Mouse (Mus musculus): ENCODE measurements around the gene Prim1. TPM values are rescaled to one million over a fixed set of nuclear protein-coding genes. Genes with fewer than 3 reads are reported as not detected.

Gene Prim1
- polyA plus RNA-seq (2014; fragmentation: Illumina TruSeq; extraction: RNeasy Lipid Tissue Mini Kit (QIAGEN cat#74804); ENCODE audit: low read depth, low replicate concordance): 22.8 TPM

DNA sequence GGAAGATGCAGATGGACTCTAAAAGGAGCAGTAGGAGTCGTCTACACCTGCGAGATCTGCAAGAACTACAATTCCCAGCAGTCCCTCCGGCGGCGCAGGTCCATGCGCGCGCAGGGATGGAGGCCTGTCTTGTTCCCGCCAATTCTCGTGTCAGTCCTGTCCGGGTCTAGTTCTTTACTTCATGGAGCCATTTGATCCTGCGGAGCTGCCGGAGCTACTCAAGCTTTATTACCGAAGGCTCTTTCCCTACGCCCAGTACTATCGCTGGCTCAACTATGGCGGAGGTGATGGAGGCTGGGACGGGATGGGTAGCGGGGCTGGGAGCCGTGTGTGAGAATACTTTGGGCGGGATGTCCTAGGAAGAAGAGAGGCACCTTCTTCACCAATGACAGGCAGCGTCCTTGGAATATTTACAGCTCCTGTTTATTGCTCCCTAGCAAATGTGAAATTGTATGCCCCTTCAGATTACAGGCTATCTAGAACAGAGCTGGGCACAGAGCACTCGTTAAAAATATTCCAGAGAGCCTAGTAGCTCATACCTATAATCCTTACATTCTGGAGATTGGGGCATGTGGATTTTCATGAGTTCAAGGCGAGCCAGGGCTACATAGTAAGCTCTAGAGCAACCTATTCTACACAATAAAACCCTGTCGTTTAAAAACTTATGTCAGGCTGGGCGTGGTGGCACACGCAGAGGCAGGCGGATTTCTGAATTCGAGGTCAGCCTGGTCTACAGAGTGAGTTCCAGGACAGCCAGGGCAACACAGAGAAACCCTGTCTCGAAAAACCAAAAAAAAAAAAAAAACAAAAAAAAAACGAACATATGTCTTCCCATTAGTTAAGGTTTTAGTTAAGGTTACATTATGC lies at the start of gene Prim1:
Prim1 (plus strand) TSS at position 101 of the 867 bp plus-strand sequence.

DNA sequence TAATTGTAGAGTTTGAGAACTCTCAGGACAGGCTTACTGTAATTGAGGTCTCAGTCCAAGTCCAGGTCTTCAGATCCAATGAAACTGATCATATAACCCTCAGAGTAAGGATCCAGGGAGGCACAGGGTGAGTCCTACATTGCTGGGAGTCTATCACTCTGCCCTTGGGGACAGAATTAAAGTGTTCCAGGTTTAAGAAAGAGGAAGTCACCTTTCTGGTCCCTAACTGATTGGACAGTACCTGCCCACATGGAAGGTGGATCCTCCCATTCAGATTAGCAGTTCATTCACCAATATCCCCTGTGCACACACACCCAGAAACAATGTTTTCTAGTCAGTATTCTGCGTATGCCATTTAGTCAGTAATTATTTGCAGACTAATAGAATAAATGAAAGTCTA lies 7.5 kb upstream of the Prim1 start, which contains the start of gene Hsd17b6:
Hsd17b6 (minus strand) TSS at position 166 of the 400 bp plus-strand sequence.

DNA sequence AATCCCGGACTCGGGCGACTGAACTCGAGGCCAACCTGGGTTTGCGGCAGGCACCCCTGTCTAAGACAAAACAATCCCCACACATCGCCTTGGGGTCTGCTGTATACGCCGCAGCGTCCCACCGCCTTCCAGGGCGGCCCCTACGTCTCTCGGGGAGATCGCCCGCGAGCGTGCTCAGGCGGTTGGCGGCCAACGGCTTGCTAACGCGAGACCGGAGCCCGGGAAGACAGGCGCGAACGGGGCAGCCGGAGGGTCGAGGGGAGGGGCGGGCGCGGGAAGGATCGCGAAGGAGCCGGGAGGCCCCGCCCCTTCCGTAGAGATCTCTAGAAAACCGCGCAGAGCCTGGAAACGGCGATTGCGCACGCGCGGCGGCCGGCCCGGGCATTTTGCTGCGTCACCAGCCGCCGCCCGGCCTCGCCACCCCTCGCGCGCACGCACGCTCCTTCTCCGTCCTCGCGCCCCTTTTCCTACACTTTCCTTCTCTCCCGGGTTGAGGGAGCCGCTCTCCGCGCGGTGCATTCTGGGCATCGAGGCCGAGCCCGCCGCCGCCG lies 43.7 kb downstream of the Prim1 start, which contains the start of gene Ptges3:
Ptges3 (plus strand) TSS at position 354 of the 551 bp plus-strand sequence.

Other genes starting within 250 kb of the Prim1 start
- 3.0 TPM for gene Rdh9, start 238.8 kb upstream of the Prim1 start, polyA plus RNA-seq (2014; fragmentation: Illumina TruSeq; extraction: RNeasy Lipid Tissue Mini Kit (QIAGEN cat#74804); ENCODE audit: low read depth, low replicate concordance)
- gene Rdh16, start 214.0 kb upstream of the Prim1 start, polyA plus RNA-seq (2014; fragmentation: Illumina TruSeq; extraction: RNeasy Lipid Tissue Mini Kit (QIAGEN cat#74804); ENCODE audit: low read depth, low replicate concordance): 190 TPM
- 2.4 TPM for gene Rdh19, start 165.2 kb upstream of the Prim1 start, polyA plus RNA-seq (2014; fragmentation: Illumina TruSeq; extraction: RNeasy Lipid Tissue Mini Kit (QIAGEN cat#74804); ENCODE audit: low read depth, low replicate concordance)
- gene Rdh16f2, start 148.7 kb upstream of the Prim1 start, polyA plus RNA-seq (2014; fragmentation: Illumina TruSeq; extraction: RNeasy Lipid Tissue Mini Kit (QIAGEN cat#74804); ENCODE audit: low read depth, low replicate concordance): 144 TPM
- gene Rdh7, start 126.4 kb upstream of the Prim1 start, polyA plus RNA-seq (2014; fragmentation: Illumina TruSeq; extraction: RNeasy Lipid Tissue Mini Kit (QIAGEN cat#74804); ENCODE audit: low read depth, low replicate concordance): not detected
- 0.16 TPM for gene Sdr9c7, start 116.7 kb upstream of the Prim1 start, polyA plus RNA-seq (2014; fragmentation: Illumina TruSeq; extraction: RNeasy Lipid Tissue Mini Kit (QIAGEN cat#74804); ENCODE audit: low read depth, low replicate concordance)
- gene Hsd17b6, start 7.6 kb upstream of the Prim1 start, polyA plus RNA-seq (2014; fragmentation: Illumina TruSeq; extraction: RNeasy Lipid Tissue Mini Kit (QIAGEN cat#74804); ENCODE audit: low read depth, low replicate concordance): not detected
- 1,133 TPM for gene Naca, start 20.4 kb downstream of the Prim1 start, polyA plus RNA-seq (2014; fragmentation: Illumina TruSeq; extraction: RNeasy Lipid Tissue Mini Kit (QIAGEN cat#74804); ENCODE audit: low read depth, low replicate concordance)
- 395 TPM for gene Ptges3, start 43.8 kb downstream of the Prim1 start, polyA plus RNA-seq (2014; fragmentation: Illumina TruSeq; extraction: RNeasy Lipid Tissue Mini Kit (QIAGEN cat#74804); ENCODE audit: low read depth, low replicate concordance)
- 1,708 TPM for gene Atp5b, start 68.1 kb downstream of the Prim1 start, polyA plus RNA-seq (2014; fragmentation: Illumina TruSeq; extraction: RNeasy Lipid Tissue Mini Kit (QIAGEN cat#74804); ENCODE audit: low read depth, low replicate concordance)
- gene Baz2a, start 76.4 kb downstream of the Prim1 start, polyA plus RNA-seq (2014; fragmentation: Illumina TruSeq; extraction: RNeasy Lipid Tissue Mini Kit (QIAGEN cat#74804); ENCODE audit: low read depth, low replicate concordance): 9.3 TPM
- 12.4 TPM for gene Rbms2, start 165.1 kb downstream of the Prim1 start, polyA plus RNA-seq (2014; fragmentation: Illumina TruSeq; extraction: RNeasy Lipid Tissue Mini Kit (QIAGEN cat#74804); ENCODE audit: low read depth, low replicate concordance)
- not detected for gene Gls2, start 179.3 kb downstream of the Prim1 start, polyA plus RNA-seq (2014; fragmentation: Illumina TruSeq; extraction: RNeasy Lipid Tissue Mini Kit (QIAGEN cat#74804); ENCODE audit: low read depth, low replicate concordance)
- gene Spryd4, start 196.6 kb downstream of the Prim1 start, polyA plus RNA-seq (2014; fragmentation: Illumina TruSeq; extraction: RNeasy Lipid Tissue Mini Kit (QIAGEN cat#74804); ENCODE audit: low read depth, low replicate concordance): 16.3 TPM
- gene Mip, start 210.7 kb downstream of the Prim1 start, polyA plus RNA-seq (2014; fragmentation: Illumina TruSeq; extraction: RNeasy Lipid Tissue Mini Kit (QIAGEN cat#74804); ENCODE audit: low read depth, low replicate concordance): not detected
- gene Timeless, start 216.9 kb downstream of the Prim1 start, polyA plus RNA-seq (2014; fragmentation: Illumina TruSeq; extraction: RNeasy Lipid Tissue Mini Kit (QIAGEN cat#74804); ENCODE audit: low read depth, low replicate concordance): 2.3 TPM
- not detected for gene Apon, start 238.9 kb downstream of the Prim1 start, polyA plus RNA-seq (2014; fragmentation: Illumina TruSeq; extraction: RNeasy Lipid Tissue Mini Kit (QIAGEN cat#74804); ENCODE audit: low read depth, low replicate concordance)

Measured in kidney, adult 10 weeks (tissue).